Mouse (Mus musculus): ENCODE measurements around the gene Hsd17b2. TPM values are rescaled to one million over a fixed set of nuclear protein-coding genes. Genes with fewer than 3 reads are reported as not detected.

Gene Hsd17b2
- polyA plus RNA-seq (2015; fragmentation: Illumina TruSeq; extraction: RNeasy Lipid Tissue Mini Kit (QIAGEN cat#74804); ENCODE audit: insufficient read depth, low replicate concordance): not detected

GRCm38 (mm10) chr8:117701859-117702258 is at the start of gene Hsd17b2:
Gene Hsd17b2, plus strand, starts transcription at chr8:117701904.

GRCm38 (mm10) chr8:117673430-117673830 is 28.3 kb upstream of the Hsd17b2 start, which contains the start of gene Sdr42e1:
Gene Sdr42e1, minus strand, starts transcription at chr8:117673689.

GRCm38 (mm10) chr8:117801443-117802298 is 100.0 kb downstream of the Hsd17b2 start, which contains the start of gene Mphosph6:
Gene Mphosph6, minus strand, starts transcription at chr8:117801943.

Other genes starting within 250 kb of the Hsd17b2 start
- 74.0 TPM for gene Plcg2, start 203.6 kb upstream of the Hsd17b2 start, polyA plus RNA-seq (2015; fragmentation: Illumina TruSeq; extraction: RNeasy Lipid Tissue Mini Kit (QIAGEN cat#74804); ENCODE audit: insufficient read depth, low replicate concordance)
- gene Sdr42e1, start 28.2 kb upstream of the Hsd17b2 start, polyA plus RNA-seq (2015; fragmentation: Illumina TruSeq; extraction: RNeasy Lipid Tissue Mini Kit (QIAGEN cat#74804); ENCODE audit: insufficient read depth, low replicate concordance): 4.0 TPM
- gene Mphosph6, start 100.0 kb downstream of the Hsd17b2 start, polyA plus RNA-seq (2015; fragmentation: Illumina TruSeq; extraction: RNeasy Lipid Tissue Mini Kit (QIAGEN cat#74804); ENCODE audit: insufficient read depth, low replicate concordance): 43.0 TPM

Measured in spleen, adult 10 weeks (tissue).